Mouse (Mus musculus) kidney, postnatal 10 days (tissue): ENCODE measurements around the gene Dusp3.

Experiments used
- DNase-seq: peaks from one replicate; pipeline ENCODE4 v3.0.0; 2021; ENCODE audit warnings: mixed read lengths

Dusp3 gene

DNA sequence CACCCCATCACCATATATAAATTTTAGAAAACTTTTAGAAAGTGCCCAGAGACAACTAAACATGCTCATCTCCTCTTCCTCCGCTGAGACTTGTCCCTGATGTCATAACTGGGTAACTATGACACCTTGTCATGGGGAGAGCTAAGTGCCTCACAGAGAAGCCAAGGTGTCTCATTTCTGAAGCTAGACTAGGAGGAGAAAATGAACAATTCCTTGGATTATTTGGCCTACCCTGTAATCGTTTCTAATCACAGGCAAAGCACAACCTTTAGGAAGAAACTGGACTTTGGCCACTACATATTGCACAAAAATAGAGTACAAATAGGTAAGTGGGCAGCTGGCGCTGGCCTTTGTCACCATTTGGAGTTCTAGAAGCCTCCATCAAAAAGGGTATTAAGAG, at the start of gene Dusp3:
Gene Dusp3 (minus strand): TSS at position 101 of the 400 bp plus-strand sequence.
- no peak for DNase-seq

GRCm38 (mm10) chr11:102036336-102036735, 49.5 kb upstream of the Dusp3 start:
- DNase-seq, result no peak

DNA sequence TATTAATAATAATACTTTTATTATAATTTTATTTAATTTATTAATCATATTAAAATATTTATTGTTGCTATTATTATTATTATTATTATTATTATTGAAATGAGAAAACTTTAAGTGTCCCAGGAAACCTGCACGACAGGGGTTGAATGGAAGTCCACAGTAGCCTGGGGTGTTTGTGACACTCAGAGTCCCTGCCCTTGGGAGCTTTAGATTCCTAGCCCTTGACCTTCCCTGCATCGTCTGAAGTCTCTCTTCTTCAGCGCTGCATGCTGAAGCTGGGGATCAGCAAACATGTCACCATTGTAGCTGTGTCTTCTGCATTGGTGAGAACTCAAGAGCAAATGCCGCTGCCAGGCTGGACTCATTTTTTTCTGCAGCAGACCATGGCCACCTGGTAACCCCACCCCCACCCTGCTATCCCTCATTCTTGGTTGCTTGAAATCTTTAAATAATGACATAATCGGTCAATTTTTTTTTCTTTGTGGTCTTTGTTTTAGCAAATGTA, 48.7 kb upstream of the Dusp3 start:
- DNase-seq, result no peak

GRCm38 (mm10) chr11:102034887-102035286, 48.1 kb upstream of the Dusp3 start:
- no peak for DNase-seq

GRCm38 (mm10) chr11:102033055-102033591, 46.3 kb upstream of the Dusp3 start:
- DNase-seq, result no peak

DNA sequence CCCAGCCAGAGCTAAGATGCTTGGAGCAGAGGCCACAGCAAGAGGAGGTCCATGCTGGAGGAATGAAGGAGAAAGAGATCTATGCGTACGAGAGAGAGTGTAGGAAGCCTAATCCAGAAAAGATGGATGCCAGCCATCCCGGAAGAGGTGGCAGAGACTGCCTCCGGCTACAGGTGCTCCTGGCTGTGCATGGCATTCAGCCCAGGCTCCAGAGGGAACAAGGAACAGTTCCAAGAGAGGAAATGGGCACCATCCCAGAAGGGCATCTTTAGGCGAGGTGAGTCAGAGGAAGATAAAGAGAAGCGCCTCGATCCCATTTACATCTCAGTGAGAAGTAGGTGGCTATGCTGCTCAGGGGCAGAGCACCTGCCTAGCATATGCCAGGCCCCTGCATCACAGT, 44.3 kb upstream of the Dusp3 start:
- no peak for DNase-seq

DNA sequence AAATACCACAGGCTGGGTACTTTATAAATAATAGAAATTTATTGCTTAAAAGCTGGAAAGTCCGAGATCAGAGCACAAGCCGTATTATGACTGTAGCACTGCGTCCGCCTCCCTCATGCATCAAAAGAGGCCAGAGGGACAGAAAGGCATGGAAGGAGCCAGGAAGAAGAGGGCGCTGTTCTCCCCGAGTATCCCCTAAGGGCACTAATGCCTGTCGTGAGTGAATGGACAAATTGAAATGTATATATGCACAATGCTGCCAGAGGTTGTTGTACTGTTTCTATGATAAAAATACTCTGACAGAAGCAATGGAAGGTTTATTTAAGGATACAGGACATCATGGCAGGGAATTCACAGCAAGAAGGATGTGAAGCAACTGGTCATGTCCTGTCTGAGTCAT, 43.2 kb upstream of the Dusp3 start:
- DNase-seq, result no peak

DNA sequence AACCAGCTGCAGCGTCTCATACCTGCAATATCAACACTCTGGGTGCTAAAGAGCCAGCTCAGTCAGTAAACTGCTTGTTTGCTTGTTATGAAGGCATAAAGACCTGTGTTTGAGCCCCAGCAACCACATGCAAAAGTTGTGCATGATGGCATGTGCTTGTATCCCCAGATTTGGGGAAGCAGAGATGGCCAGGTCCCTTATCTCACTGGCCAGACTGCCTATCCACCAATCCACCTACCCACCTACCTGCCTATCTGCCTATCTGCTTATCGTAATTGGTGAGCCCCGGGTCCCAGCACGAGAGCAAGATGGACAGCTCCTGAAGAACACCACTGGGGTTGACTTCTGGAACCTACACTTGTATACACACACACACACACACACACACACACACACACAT, 42.5 kb upstream of the Dusp3 start:
- DNase-seq, result no peak

DNA sequence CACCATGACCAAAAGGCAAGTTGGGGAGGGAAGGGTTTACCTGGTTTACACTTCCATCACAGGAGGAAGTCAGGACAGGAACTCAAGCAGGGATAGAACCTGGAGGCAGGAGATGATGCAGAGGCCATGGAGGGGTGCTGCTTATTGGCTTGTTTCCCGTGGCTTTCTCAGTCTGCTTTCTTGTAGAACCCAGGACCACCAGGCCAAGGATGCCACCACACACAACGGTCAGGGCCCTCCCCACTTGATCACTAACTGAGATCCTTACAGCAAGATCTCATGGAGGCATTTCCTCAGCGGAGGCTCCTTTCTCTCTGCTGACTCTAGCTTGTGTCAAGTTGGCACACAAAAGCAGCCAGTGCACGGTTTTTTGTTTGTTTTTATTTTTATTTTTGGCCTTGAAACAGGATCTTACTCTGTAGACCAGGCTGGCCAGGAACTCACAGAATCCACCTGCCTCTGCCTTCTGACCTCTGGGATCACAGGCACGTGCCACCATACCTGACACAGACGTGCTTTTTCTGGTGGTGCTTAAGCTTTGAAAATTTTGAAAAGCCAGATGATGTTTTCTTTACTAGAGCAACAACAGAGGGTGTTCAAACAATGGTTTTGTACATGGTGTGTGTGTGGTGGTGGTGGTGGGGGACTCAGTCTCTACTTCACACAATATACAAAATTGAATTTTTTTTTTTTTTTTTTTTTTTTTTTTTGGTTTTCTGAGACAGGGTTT, 41.4 kb upstream of the Dusp3 start, which contains the start of gene Mpp3:
Gene Mpp3 (minus strand): TSS at position 375 of the 730 bp plus-strand sequence.
- no peak for DNase-seq

DNA sequence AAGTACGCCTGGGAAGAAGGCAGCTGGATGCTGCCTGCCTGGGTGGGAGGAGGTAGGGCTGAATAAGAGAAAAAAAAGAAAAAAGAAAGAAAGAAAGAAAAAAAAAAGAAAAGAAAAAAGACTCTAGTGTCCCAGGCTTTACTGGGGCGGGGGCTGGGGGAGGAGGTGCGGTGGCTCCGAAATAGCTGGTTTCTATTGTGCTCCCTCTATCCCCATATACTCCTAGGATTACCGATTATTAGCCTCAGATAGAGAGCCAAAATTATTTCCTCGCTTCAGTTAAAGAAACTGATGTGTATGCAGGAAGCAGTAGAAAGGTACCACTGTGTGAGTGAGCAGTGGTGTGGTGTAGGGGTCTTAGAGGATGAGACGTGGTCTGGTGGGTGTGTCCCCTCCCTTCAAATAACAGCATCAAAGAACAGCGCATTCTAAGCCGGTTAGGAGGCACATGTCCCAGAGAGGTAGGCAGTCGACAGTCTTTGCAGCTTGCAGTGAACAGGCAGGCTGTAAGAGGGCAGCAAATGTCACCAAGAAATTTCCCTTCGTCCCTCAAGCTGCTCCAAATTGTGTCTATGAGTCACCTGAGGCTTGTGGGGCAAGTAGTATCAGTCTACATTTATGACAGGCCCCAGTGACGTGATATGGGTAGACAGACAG, 40.7 kb upstream of the Dusp3 start:
- no peak for DNase-seq

GRCm38 (mm10) chr11:102026694-102027360, 40.0 kb upstream of the Dusp3 start:
- peak; percentile 83 for DNase-seq

- DNase-seq, result peak; percentile 43
These were observed 39.3 kb upstream of the Dusp3 start for GRCm38 (mm10) chr11:102025991-102026660.

DNA sequence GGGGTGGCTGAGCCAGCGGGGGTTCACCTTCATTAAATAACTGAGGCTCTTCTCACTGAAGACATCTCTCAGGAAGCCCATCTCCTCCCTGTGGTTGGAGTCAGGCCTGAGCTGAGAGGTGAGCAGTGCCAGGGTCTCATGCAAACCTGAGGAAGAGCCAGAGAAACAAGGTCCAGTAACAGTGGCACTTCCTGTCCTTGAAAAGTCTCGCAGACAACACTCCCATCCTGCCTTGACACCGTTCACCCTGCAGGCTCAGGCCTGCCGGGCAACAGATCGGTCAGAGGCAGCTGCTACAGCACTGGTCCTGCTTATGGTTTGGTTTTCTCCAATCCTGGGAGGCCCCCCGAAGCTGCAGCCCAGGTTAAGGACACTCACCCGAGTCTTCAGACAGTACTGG, 38.5 kb upstream of the Dusp3 start:
- no peak for DNase-seq

GRCm38 (mm10) chr11:102024875-102025274, 38.1 kb upstream of the Dusp3 start:
- no peak for DNase-seq

- DNase-seq, result no peak
These were observed 37.4 kb upstream of the Dusp3 start for GRCm38 (mm10) chr11:102024084-102024758.

- no peak for DNase-seq
These were observed 36.6 kb upstream of the Dusp3 start for GRCm38 (mm10) chr11:102023406-102023805.

DNA sequence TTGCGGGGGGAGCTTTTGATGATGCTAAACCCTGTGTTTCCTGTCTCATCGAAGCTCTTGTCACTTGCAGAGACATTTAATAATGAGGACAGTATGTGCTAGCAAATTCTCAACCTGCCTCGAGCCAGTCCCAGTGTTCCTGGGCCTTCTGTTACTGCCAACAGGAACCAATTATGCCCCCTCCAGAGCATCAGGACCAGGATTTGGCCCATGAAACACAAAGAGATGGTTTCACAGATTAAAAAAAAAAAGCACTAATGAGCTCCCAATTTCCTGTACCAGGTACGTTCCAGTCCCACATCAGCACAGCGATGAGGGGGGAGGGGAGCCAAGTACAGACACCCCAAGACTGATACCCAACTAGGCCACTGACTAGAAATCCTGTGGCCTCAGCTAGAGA, 34.4 kb upstream of the Dusp3 start:
- DNase-seq, result no peak

GRCm38 (mm10) chr11:102019736-102020135, 32.9 kb upstream of the Dusp3 start:
- DNase-seq, result no peak

DNA sequence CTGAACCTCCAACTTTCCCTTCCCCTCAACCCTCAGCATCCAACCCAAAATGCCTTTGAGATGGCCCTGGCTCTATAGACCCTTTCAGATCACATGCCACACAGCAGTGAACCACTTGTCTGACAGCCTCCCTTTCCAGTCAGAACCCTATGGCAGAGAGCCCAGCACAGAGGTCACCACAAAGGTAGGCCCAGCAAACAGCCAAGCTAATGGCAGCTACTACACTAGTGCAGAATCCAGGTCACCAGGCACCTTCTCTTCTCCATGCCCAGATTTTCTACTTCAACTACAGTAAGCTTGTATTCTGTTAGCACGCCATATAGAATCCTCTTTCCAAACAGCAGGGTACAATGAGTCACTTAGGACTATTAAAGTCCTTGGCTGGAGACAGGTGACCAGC, 29.3 kb upstream of the Dusp3 start:
- DNase-seq, result no peak

DNA sequence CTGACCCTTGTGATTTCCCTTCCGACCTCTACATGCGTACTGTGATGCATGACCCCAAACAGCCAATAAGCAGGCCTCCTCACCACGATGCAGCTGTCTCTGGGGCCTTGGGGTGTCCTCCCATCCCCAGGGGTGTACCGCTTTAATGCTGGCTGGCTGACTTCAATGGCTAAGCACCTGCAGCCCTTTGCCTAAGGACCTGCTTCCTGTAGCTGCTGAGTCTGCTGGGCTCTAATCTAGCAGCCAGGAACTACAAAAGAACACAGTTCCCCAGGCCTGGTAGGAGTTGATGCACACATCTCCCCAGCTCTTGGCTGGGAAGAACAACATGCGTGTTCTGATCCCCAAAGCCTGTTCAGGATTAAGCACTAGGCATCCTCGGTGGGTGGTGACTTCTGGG, 28.7 kb upstream of the Dusp3 start:
- no peak for DNase-seq

- DNase-seq, result no peak
These were observed 26.4 kb upstream of the Dusp3 start for GRCm38 (mm10) chr11:102013201-102013600.

DNA sequence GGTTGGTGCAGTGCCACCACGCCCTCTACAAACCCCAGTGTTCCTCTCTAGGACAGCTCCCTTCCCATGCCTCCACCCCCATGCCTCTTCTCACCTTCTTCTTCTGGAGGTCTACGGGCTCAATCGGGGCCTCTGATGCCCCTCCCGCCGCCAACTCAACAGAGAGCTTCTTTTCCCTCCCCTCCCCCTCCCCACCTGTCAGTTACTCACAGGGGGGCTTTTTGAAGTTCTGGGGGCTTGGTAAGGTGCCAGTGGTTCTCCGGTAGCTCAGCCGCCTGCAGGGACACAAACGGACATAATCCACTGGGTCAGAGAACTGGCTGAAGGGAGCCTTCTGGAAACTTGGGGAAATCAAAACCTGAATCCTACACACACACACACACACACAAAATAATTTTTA, 24.7 kb upstream of the Dusp3 start:
- no peak for DNase-seq
